18 mouse cellular contexts compared by ENCODE assay signal in genomic region chr8:71316486-71317031, GRCm38 (mm10). TPM values are rescaled to one million over a fixed set of nuclear protein-coding genes. Genes with fewer than 3 reads are reported as not detected.
DNase-seq lines count a peak whose midpoint lies in the region; ATAC-seq and TF ChIP-seq lines count a peak whose summit lies in the region.
"Had no signal": no experiment of that assay in that cellular context is flagged by ENCODE, and none has a peak within 500 bp of the region (broad histone marks: within the 10 kb centered on the region; RNA-seq: fewer than 3 reads in every experiment).

No protein-coding gene starts in this region.

- H3K4me3 ChIP-seq in gastrocnemius, adult 2 months, result no peak overlapping the region
- no peak overlapping the region for H3K4me3 ChIP-seq in heart, postnatal 0 days (ENCODE audit: low read depth, low read length)
- no peak overlapping the region for H3K4me3 ChIP-seq in liver, postnatal 0 days (ENCODE audit: low read depth, low read length)
- H3K4me3 ChIP-seq in kidney, embryonic 16.5 days (ENCODE audit: low read length), result no peak overlapping the region
- H3K4me3 ChIP-seq: embryonic facial prominence, embryonic 12.5 days; neural tube, embryonic 12.5 days had no signal

- peak overlapping the region; percentile 83 for H3K27ac ChIP-seq in gastrocnemius, adult 2 months
- peak overlapping the region; percentile 78 for H3K27ac ChIP-seq in heart, postnatal 0 days (ENCODE audit: low read depth)
- peak overlapping the region; percentile 7; the same call in 1 of the 2 replicates for H3K27ac ChIP-seq in liver, postnatal 0 days (ENCODE audit: low read depth)
- H3K27ac ChIP-seq in kidney, embryonic 16.5 days (ENCODE audit: low read length), result no peak overlapping the region
- H3K27ac ChIP-seq: embryonic facial prominence, embryonic 12.5 days; neural tube, embryonic 12.5 days had no signal

- no peak overlapping the region for H3K4me2 ChIP-seq in heart, postnatal 0 days (ENCODE audit: low read depth, low read length)
- H3K4me2 ChIP-seq in liver, postnatal 0 days (ENCODE audit: low read depth, low read length), result no peak overlapping the region
- H3K4me2 ChIP-seq in kidney, embryonic 16.5 days (replicated peaks; ENCODE audit: low read depth, low read length), result no peak overlapping the region
- H3K4me2 ChIP-seq: embryonic facial prominence, embryonic 12.5 days; lung, embryonic 14.5 days; neural tube, embryonic 12.5 days had no signal

- peak; percentile 42 for ATAC-seq in heart, postnatal 0 days (ENCODE audit: insufficient read depth, low read depth)
- peak; percentile 41 for ATAC-seq in liver, postnatal 0 days
- no peak for ATAC-seq in kidney, embryonic 16.5 days (ENCODE audit: low FRiP score, low TSS enrichment)
- ATAC-seq: activated CD4-positive, CD25-positive, alpha-beta regulatory T cell, adult 4 months; forebrain, postnatal 0 days had no signal

- no peak for DNase-seq in gastrocnemius, adult 2 months
- DNase-seq in gastrocnemius, postnatal 14 days, result no peak
- peak; percentile 28 for DNase-seq in layer of hippocampus, adult 9-11 months
- no peak for DNase-seq in layer of hippocampus, postnatal 10 days (ENCODE audit: low spot score in 2 of 2)
- DNase-seq in heart, postnatal 0 days (ENCODE audit: low spot score), result peak; percentile 60
- no peak for DNase-seq in liver, postnatal 0 days
- DNase-seq in B cell, adult 2 months, result no peak
- DNase-seq: adrenal gland, postnatal 25 days; cerebellum, postnatal 25 days; forebrain, postnatal 0 days; gastrocnemius, postnatal 25 days; kidney, postnatal 10 days; lung, embryonic 14.5 days; thymus, adult 2 months had no signal

- H3K9ac ChIP-seq in heart, postnatal 0 days (replicated peaks; ENCODE audit: low read depth, low read length), result no peak overlapping the region
- no peak overlapping the region for H3K9ac ChIP-seq in liver, postnatal 0 days (replicated peaks)
- H3K9ac ChIP-seq in kidney, embryonic 16.5 days (replicated peaks; ENCODE audit: low read length), result no peak overlapping the region
- H3K9ac ChIP-seq: embryonic facial prominence, embryonic 12.5 days; forebrain, postnatal 0 days; lung, embryonic 14.5 days; neural tube, embryonic 12.5 days had no signal

- H3K36me3 ChIP-seq in heart, postnatal 0 days (replicated peaks; ENCODE audit: control insufficient read depth, insufficient read depth, low read length), result peaks cover 15% of the 10 kb centered on the region
- H3K36me3 ChIP-seq in liver, postnatal 0 days (replicated peaks; ENCODE audit: insufficient read depth, low read length), result peaks cover 13% of the 10 kb centered on the region; the same call in 1 of the 2 replicates
- H3K36me3 ChIP-seq in kidney, embryonic 16.5 days (ENCODE audit: insufficient read depth, low read length), result peaks cover 8% of the 10 kb centered on the region

- TF ChIP-seq CTCF in gastrocnemius, adult 2 months (IDR thresholded peaks at IDR 0.05), result no peak
- no peak for TF ChIP-seq CTCF in heart, postnatal 0 days (IDR thresholded peaks at IDR 0.05; ENCODE audit: low read depth)
- TF ChIP-seq CTCF in liver, postnatal 0 days (IDR thresholded peaks at IDR 0.05; ENCODE audit: low read depth), result no peak

- H3K9me3 ChIP-seq in heart, postnatal 0 days (replicated peaks; ENCODE audit: control insufficient read depth, low read length), result no peaks in the 10 kb centered on the region
- no peaks in the 10 kb centered on the region for H3K9me3 ChIP-seq in liver, postnatal 0 days (ENCODE audit: low read length)
- H3K9me3 ChIP-seq in kidney, embryonic 16.5 days (ENCODE audit: low read length), result no peaks in the 10 kb centered on the region
- H3K9me3 ChIP-seq: embryonic facial prominence, embryonic 12.5 days; neural tube, embryonic 12.5 days had no signal

- H3K27me3 ChIP-seq in heart, postnatal 0 days (ENCODE audit: control insufficient read depth, insufficient read depth, low read length), result no peaks in the 10 kb centered on the region
- H3K27me3 ChIP-seq in liver, postnatal 0 days (ENCODE audit: insufficient read depth, low read length), result no peaks in the 10 kb centered on the region
- no peaks in the 10 kb centered on the region for H3K27me3 ChIP-seq in kidney, embryonic 16.5 days (ENCODE audit: insufficient read depth, low read length)
- H3K27me3 ChIP-seq: embryonic facial prominence, embryonic 12.5 days; neural tube, embryonic 12.5 days had no signal

- H3K4me1 ChIP-seq in heart, postnatal 0 days (ENCODE audit: control insufficient read depth, insufficient read depth), result peaks cover 34% of the 10 kb centered on the region
- H3K4me1 ChIP-seq in liver, postnatal 0 days (ENCODE audit: insufficient read depth), result peaks cover 21% of the 10 kb centered on the region
- H3K4me1 ChIP-seq in kidney, embryonic 16.5 days (ENCODE audit: insufficient read depth, low read length), result peaks cover 9% of the 10 kb centered on the region

- no peak; the same call in 1 of the 2 replicates for TF ChIP-seq EP300 in heart, postnatal 0 days (IDR thresholded peaks at IDR 0.05; ENCODE audit: low read depth)
- TF ChIP-seq EP300 in liver, postnatal 0 days (IDR thresholded peaks at IDR 0.05; ENCODE audit: low read depth), result no peak

- intact Hi-C loops in gastrocnemius, adult 2 months (cut with DNase I), result no loop called here
- intact Hi-C loops in gastrocnemius, postnatal 14 days (cut with DNase I; ENCODE audit: low total_unique reads), result no loop called here

RNA-seq across cellular contexts. Expression of gene Haus8, which starts 43.8 kb away (rescaled TPM):
- 1 to 10 TPM; 5.5 to 7.9 TPM for total RNA-seq in gastrocnemius, adult 2 months (2021)
- 1 to 10 TPM; 6.4 to 8.2 TPM for total RNA-seq in gastrocnemius, postnatal 14 days (2021)
- 10 to 100 TPM; 19.0 to 22.3 TPM for total RNA-seq in layer of hippocampus, postnatal 10 days (2021)
- total RNA-seq in heart, postnatal 0 days (2014; rRNA removed; ENCODE audit: low replicate concordance), result 50.6 and 53.9 TPM in 2 replicates
- polyA plus RNA-seq in heart, postnatal 0 days (2015; fragmentation: Nextera tagmentation; extraction: Ambion mirVana), result 58.3 and 64.3 TPM in 2 replicates
- polyA plus RNA-seq in liver, postnatal 0 days (2015; fragmentation: Nextera tagmentation; extraction: Ambion mirVana), result 16.5 and 18.6 TPM in 2 replicates
- 58.6 and 62.1 TPM in 2 replicates for polyA plus RNA-seq in kidney, embryonic 16.5 days (2015; fragmentation: Nextera tagmentation; extraction: Ambion mirVana)

RNA-seq across cellular contexts. Expression of gene Myo9b, which starts 44.0 kb away (rescaled TPM):
- total RNA-seq in gastrocnemius, adult 2 months (2021), result 1 to 10 TPM; 6.1 to 9.3 TPM
- total RNA-seq in gastrocnemius, postnatal 14 days (2021), result 10 to 100 TPM; 12.7 to 15.0 TPM
- 10 to 100 TPM; 33.2 to 36.6 TPM for total RNA-seq in layer of hippocampus, postnatal 10 days (2021)
- 35.0 and 40.7 TPM in 2 replicates for total RNA-seq in heart, postnatal 0 days (2014; rRNA removed; ENCODE audit: low replicate concordance)
- polyA plus RNA-seq in heart, postnatal 0 days (2015; fragmentation: Nextera tagmentation; extraction: Ambion mirVana), result 6.7 and 7.1 TPM in 2 replicates
- polyA plus RNA-seq in liver, postnatal 0 days (2015; fragmentation: Nextera tagmentation; extraction: Ambion mirVana), result 3.8 and 5.1 TPM in 2 replicates
- 21.2 and 23.6 TPM in 2 replicates for polyA plus RNA-seq in kidney, embryonic 16.5 days (2015; fragmentation: Nextera tagmentation; extraction: Ambion mirVana)

RNA-seq across cellular contexts. Expression of gene Use1, which starts 50.1 kb away (rescaled TPM):
- 100 to 1,000 TPM in 1 of 2 experiments, 10 to 100 TPM in 1; 79.7 to 104 TPM for total RNA-seq in gastrocnemius, adult 2 months (2021)
- 10 to 100 TPM; 96.4 to 100.0 TPM for total RNA-seq in gastrocnemius, postnatal 14 days (2021)
- 100 to 1,000 TPM in 1 of 2 experiments, 10 to 100 TPM in 1; 97.9 to 108 TPM for total RNA-seq in layer of hippocampus, postnatal 10 days (2021)
- 91.3 and 127 TPM in 2 replicates for total RNA-seq in heart, postnatal 0 days (2014; rRNA removed; ENCODE audit: low replicate concordance)
- 94.8 and 107 TPM in 2 replicates for polyA plus RNA-seq in heart, postnatal 0 days (2015; fragmentation: Nextera tagmentation; extraction: Ambion mirVana)
- 62.8 and 64.6 TPM in 2 replicates for polyA plus RNA-seq in liver, postnatal 0 days (2015; fragmentation: Nextera tagmentation; extraction: Ambion mirVana)
- polyA plus RNA-seq in kidney, embryonic 16.5 days (2015; fragmentation: Nextera tagmentation; extraction: Ambion mirVana), result 109 and 111 TPM in 2 replicates

RNA-seq across cellular contexts. Expression of gene Ocel1, which starts 54.5 kb away (rescaled TPM):
- 1 to 10 TPM; 6.0 to 8.4 TPM for total RNA-seq in gastrocnemius, adult 2 months (2021)
- total RNA-seq in gastrocnemius, postnatal 14 days (2021), result 1 to 10 TPM; 5.9 to 7.5 TPM
- total RNA-seq in layer of hippocampus, postnatal 10 days (2021), result 10 to 100 TPM; 17.2 to 17.6 TPM
- 10.2 and 10.6 TPM in 2 replicates for total RNA-seq in heart, postnatal 0 days (2014; rRNA removed; ENCODE audit: low replicate concordance)
- polyA plus RNA-seq in heart, postnatal 0 days (2015; fragmentation: Nextera tagmentation; extraction: Ambion mirVana), result 5.7 and 5.9 TPM in 2 replicates
- polyA plus RNA-seq in liver, postnatal 0 days (2015; fragmentation: Nextera tagmentation; extraction: Ambion mirVana), result 5.3 and 5.9 TPM in 2 replicates
- 6.1 TPM in 2 replicates for polyA plus RNA-seq in kidney, embryonic 16.5 days (2015; fragmentation: Nextera tagmentation; extraction: Ambion mirVana)

Comparison
In these comparisons a context has a peak if more than half of its experiments do, and no peak if none do; other contexts are left out.
1. DNase-seq: peak in layer of hippocampus, adult 9-11 months (single experiment) and heart, postnatal 0 days (single experiment); none in gastrocnemius, adult 2 months (single experiment), gastrocnemius, postnatal 14 days (single experiment), layer of hippocampus, postnatal 10 days (0 of 2), liver, postnatal 0 days (single experiment) and B cell, adult 2 months (0 of 2).